Mouse (Mus musculus) C2C12 (cell line): ENCODE measurements around the gene Gm5788.

ENCODE experiments used
- CEBPB ChIP-seq: IDR thresholded peaks from one replicate; pipeline ENCODE4 v1.6.1; 2011; ENCODE audit warnings: low read depth, mild to moderate bottlenecking, control low read depth, moderate library complexity
- CTCF ChIP-seq: IDR thresholded peaks from one replicate; pipeline ENCODE4 v1.5.1; 2011; ENCODE audit not compliant: control insufficient read depth, insufficient read depth, insufficient read length
- FOSL1 ChIP-seq: IDR thresholded peaks from one replicate; pipeline ENCODE4 v1.8.0; 2011; ENCODE audit warnings: mild to moderate bottlenecking, low read length; ENCODE audit not compliant: poor library complexity, insufficient read depth, severe bottlenecking
- MAX ChIP-seq: IDR thresholded peaks from one replicate; pipeline ENCODE4 v1.6.1; 2011; ENCODE audit warnings: mild to moderate bottlenecking, control low read depth
- MYOD1 ChIP-seq: IDR thresholded peaks from one replicate; pipeline ENCODE4 v1.6.1; 2011; ENCODE audit warnings: low read depth; ENCODE audit not compliant: control insufficient read depth, insufficient read length
- MYOG ChIP-seq: IDR thresholded peaks from one replicate; pipeline ENCODE4 v1.6.1; 2011; ENCODE audit not compliant: control insufficient read depth, insufficient read length; ENCODE audit errors: extremely low read depth
- USF1 ChIP-seq: IDR thresholded peaks from one replicate; pipeline ENCODE4 v1.6.1; 2011; ENCODE audit warnings: low read depth, mild to moderate bottlenecking, control low read depth, moderate library complexity

- no peak for TF ChIP-seq USF1
- TF ChIP-seq CTCF: no peak
- no peak for TF ChIP-seq MAX
- no peak for TF ChIP-seq MYOG
- TF ChIP-seq CEBPB: no peak
- no peak for TF ChIP-seq FOSL1
- no peak for TF ChIP-seq MYOD1
These were observed 19.8 kb upstream of the Gm5788 start for GRCm38 (mm10) chr12:87474756-87475155.
